Mouse (Mus musculus): ENCODE results near the gene Ctsa.

The Ctsa gene

GRCm38 (mm10) chr2:164804533-164805331, 27.9 kb upstream of the Ctsa start, which contains the start of the genes Acot8 and Zswim3:
TSS of gene Acot8 (minus strand) at chr2:164804882.
TSS of gene Zswim3 (plus strand) at chr2:164805098.
- peak; percentile 100 for DNase-seq (ENCODE audit: low read depth, low spot score)

- DNase-seq (ENCODE audit: low read depth, low spot score), result no peak
These were observed 27.3 kb upstream of the Ctsa start for GRCm38 (mm10) chr2:164805332-164805718.

- DNase-seq (ENCODE audit: low read depth, low spot score), result no peak
These were observed 26.1 kb upstream of the Ctsa start for GRCm38 (mm10) chr2:164806614-164807013.

- no peak for DNase-seq (ENCODE audit: low read depth, low spot score)
These were observed 19.1 kb upstream of the Ctsa start for GRCm38 (mm10) chr2:164813557-164813956.

GRCm38 (mm10) chr2:164815348-164815747, 17.3 kb upstream of the Ctsa start:
- DNase-seq (ENCODE audit: low read depth, low spot score), result no peak

- DNase-seq (ENCODE audit: low read depth, low spot score), result no peak
These were observed 16.9 kb upstream of the Ctsa start for GRCm38 (mm10) chr2:164815821-164816220.

GRCm38 (mm10) chr2:164817206-164817605, 15.5 kb upstream of the Ctsa start:
- peak; percentile 64 for DNase-seq (ENCODE audit: low read depth, low spot score)

GRCm38 (mm10) chr2:164817703-164818102, 15.0 kb upstream of the Ctsa start:
- DNase-seq (ENCODE audit: low read depth, low spot score), result peak; percentile 55

GRCm38 (mm10) chr2:164821060-164821459, 11.6 kb upstream of the Ctsa start:
- no peak for DNase-seq (ENCODE audit: low read depth, low spot score)

- DNase-seq (ENCODE audit: low read depth, low spot score), result peak; percentile 99
These were observed 10.0 kb upstream of the Ctsa start, which contains the start of gene Zswim1 for GRCm38 (mm10) chr2:164822636-164823165. TSS of gene Zswim1 (plus strand) at chr2:164822686.

- DNase-seq (ENCODE audit: low read depth, low spot score), result no peak
These were observed 9.5 kb upstream of the Ctsa start for GRCm38 (mm10) chr2:164823181-164823585.

GRCm38 (mm10) chr2:164823969-164824368, 8.7 kb upstream of the Ctsa start:
- DNase-seq (ENCODE audit: low read depth, low spot score), result peak; percentile 90

GRCm38 (mm10) chr2:164825521-164825920, 7.2 kb upstream of the Ctsa start:
- no peak for DNase-seq (ENCODE audit: low read depth, low spot score)

GRCm38 (mm10) chr2:164827146-164827850, 5.4 kb upstream of the Ctsa start:
- DNase-seq (ENCODE audit: low read depth, low spot score), result no peak

- no peak for DNase-seq (ENCODE audit: low read depth, low spot score)
These were observed 4.2 kb upstream of the Ctsa start, which contains the start of gene Spata25 for GRCm38 (mm10) chr2:164828437-164828836. TSS of gene Spata25 (minus strand) at chr2:164828537.

GRCm38 (mm10) chr2:164829090-164829489, 3.6 kb upstream of the Ctsa start:
- DNase-seq (ENCODE audit: low read depth, low spot score), result peak; percentile 52

GRCm38 (mm10) chr2:164831029-164831428, 1.6 kb upstream of the Ctsa start:
- no peak for DNase-seq (ENCODE audit: low read depth, low spot score)

GRCm38 (mm10) chr2:164832032-164832747, 483 bp upstream of the Ctsa start:
- no peak for DNase-seq (ENCODE audit: low read depth, low spot score)

GRCm38 (mm10) chr2:164833314-164833959, 764 bp downstream of the Ctsa start, which contains the start of gene Neurl2:
TSS of gene Neurl2 (minus strand) at chr2:164833456.
- peak; percentile 98 for DNase-seq (ENCODE audit: low read depth, low spot score)

GRCm38 (mm10) chr2:164834531-164834930, 1.9 kb downstream of the Ctsa start:
- no peak for DNase-seq (ENCODE audit: low read depth, low spot score)

GRCm38 (mm10) chr2:164835164-164835563, 2.5 kb downstream of the Ctsa start:
- no peak for DNase-seq (ENCODE audit: low read depth, low spot score)

Data from ZHBTc4 (cell line).